Mouse (Mus musculus) common myeloid progenitor, adult 5-6 weeks (primary cell): Measurements from ENCODE around the gene Vasp. TPM values are rescaled to one million over a fixed set of nuclear protein-coding genes. Genes with fewer than 3 reads are reported as not detected.

Experiments
- ATAC-seq: replicated peaks from 2 replicates; pipeline ENCODE4 v1.8.0; 2016; ENCODE audit warnings: low read depth, mild to moderate bottlenecking, moderate TSS enrichment, inconsistent platforms; ENCODE audit not compliant: poor library complexity, severe bottlenecking
- total RNA-seq: library from RNA; stranded (forward); fragments of 200-1000, 187-1606 nt; gene quantifications from 2 replicates; pipeline ENCODE4 v1.2.3, GENCODE M21; 2017

Gene Vasp
- total RNA-seq, result 47.6 and 61.7 TPM in 2 replicates

- ATAC-seq, result peak; percentile 62
These were observed at the start of gene Vasp for GRCm38 (mm10) chr7:19271238-19272172. TSS of gene Vasp (minus strand) at chr7:19271817.

- no peak for ATAC-seq
These were observed 49.0 kb upstream of the Vasp start for GRCm38 (mm10) chr7:19320637-19321036.

GRCm38 (mm10) chr7:19319906-19320305, 48.3 kb upstream of the Vasp start:
- peak; percentile 66 for ATAC-seq

GRCm38 (mm10) chr7:19319458-19319857, 47.8 kb upstream of the Vasp start:
- no peak; the same call in 1 of the 2 replicates for ATAC-seq

GRCm38 (mm10) chr7:19318676-19319075, 47.1 kb upstream of the Vasp start:
- ATAC-seq, result no peak

GRCm38 (mm10) chr7:19318201-19318600, 46.6 kb upstream of the Vasp start:
- ATAC-seq, result no peak

- ATAC-seq, result peak; percentile 76
These were observed 45.0 kb upstream of the Vasp start for GRCm38 (mm10) chr7:19316451-19317161.

- no peak for ATAC-seq
These were observed 42.4 kb upstream of the Vasp start for GRCm38 (mm10) chr7:19314033-19314432.

GRCm38 (mm10) chr7:19311991-19312390, 40.4 kb upstream of the Vasp start:
- ATAC-seq, result no peak

- ATAC-seq, result peak; percentile 40
These were observed 38.4 kb upstream of the Vasp start, which contains the start of gene Fosb for GRCm38 (mm10) chr7:19309884-19310641. TSS of gene Fosb (minus strand) at chr7:19310051.

- no peak for ATAC-seq
These were observed 37.8 kb upstream of the Vasp start for GRCm38 (mm10) chr7:19309278-19309883.

- peak; percentile 40 for ATAC-seq
These were observed 37.0 kb upstream of the Vasp start for GRCm38 (mm10) chr7:19308454-19309277.

GRCm38 (mm10) chr7:19307739-19308453, 36.3 kb upstream of the Vasp start:
- ATAC-seq, result peak; percentile 16

- no peak for ATAC-seq
These were observed 35.5 kb upstream of the Vasp start for GRCm38 (mm10) chr7:19306819-19307738.

- no peak for ATAC-seq
These were observed 34.5 kb upstream of the Vasp start for GRCm38 (mm10) chr7:19305796-19306765.

- no peak for ATAC-seq
These were observed 33.8 kb upstream of the Vasp start for GRCm38 (mm10) chr7:19305413-19305735.
